Mouse (Mus musculus): Measurements from ENCODE around the gene Calr. TPM values are rescaled to one million over a fixed set of nuclear protein-coding genes. Genes with fewer than 3 reads are reported as not detected.
A peak's percentile ranks its signal among the peaks of the same experiment; 100 is the strongest.

Calr gene
- total RNA-seq (2021): 100 to 1,000 TPM; 365 to 441 TPM

DNA sequence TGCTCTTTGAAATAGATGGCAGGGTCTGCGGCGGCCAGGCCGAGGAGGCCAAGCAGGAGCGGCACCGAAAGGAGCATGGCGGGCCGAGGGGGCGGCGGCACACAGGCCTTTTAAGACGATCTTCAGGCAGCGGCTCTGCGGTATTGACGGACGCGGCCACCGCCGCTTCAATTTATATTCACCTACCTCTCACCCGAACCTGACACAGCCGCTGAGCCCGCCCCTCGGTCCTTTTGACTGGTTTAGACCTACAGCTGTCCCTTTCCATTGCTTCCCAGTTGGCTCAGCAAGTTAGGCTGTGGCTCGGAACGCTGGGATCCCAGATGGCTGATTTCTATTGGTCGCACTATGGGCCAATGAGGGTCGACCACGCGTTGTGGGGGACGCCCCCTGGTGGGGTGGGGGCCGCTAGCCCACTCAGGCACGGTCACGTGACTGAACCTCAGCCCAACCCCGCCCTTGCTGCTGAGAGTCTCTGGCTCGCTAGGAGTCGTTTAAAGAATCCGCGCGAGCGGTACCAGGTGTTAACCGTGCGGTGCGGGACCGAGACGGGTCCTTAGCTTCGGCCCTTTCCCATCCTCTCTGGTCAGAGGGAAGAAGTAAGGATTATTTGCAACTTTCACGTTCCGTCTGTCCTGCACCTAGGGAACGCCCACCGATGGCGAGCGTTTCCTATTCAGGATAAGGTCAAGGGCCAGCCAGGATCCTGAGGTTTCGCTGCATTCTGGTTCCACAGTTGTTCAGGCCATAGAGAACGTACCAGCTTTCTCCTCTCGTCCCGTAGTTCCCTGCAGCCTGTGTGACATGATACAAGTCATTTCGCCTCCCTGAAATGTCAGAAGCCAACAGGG, at the start of gene Calr:
TSS of gene Calr (minus strand) at position 213 of the 851 bp plus-strand sequence.
- intact Hi-C loops (cut with DNase I): loop anchor here (5.0 kb wide), 1 partner anchor 1240 kb away; the partner anchor contains the start of genes Dnajb1 and Tecr
- peak; percentile 100 for DNase-seq (ENCODE audit: low spot score)

DNA sequence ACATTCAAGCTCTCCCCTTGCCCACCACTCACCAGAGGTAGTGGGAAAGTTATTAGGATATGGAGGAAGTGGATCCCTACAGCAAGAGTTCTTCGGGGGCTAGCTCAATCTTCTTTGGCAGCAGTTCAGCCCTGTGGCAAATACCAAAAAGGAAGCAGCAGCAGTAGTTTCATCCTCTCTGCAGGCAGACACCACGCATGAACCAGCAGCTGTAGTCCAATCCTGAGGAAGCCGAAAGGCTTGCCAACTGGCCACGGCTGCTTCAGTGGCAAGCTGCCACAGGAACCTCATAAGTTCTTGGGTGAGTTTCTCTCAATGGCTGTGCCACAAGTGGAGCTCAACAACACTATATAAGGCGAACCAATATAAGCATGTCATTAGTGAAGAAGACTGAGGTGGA, 49.2 kb upstream of the Calr start:
- intact Hi-C loops (cut with DNase I): no loop called here
- DNase-seq (ENCODE audit: low spot score): no peak

GRCm38 (mm10) chr8:84893709-84894134, 47.0 kb upstream of the Calr start, which contains the start of gene Gcdh:
Gene Gcdh (minus strand): TSS chr8:84893921.
- intact Hi-C loops (cut with DNase I): loop anchor here (5.0 kb wide), 1 partner anchor 36 kb away; the partner anchor contains the start of gene Farsa
- peak; percentile 90 for DNase-seq (ENCODE audit: low spot score)

GRCm38 (mm10) chr8:84892993-84893708, 46.4 kb upstream of the Calr start:
- intact Hi-C loops (cut with DNase I): loop anchor here (5.0 kb wide), 1 partner anchor 36 kb away; the partner anchor contains the start of gene Farsa
- DNase-seq (ENCODE audit: low spot score): no peak

- intact Hi-C loops (cut with DNase I): no loop called here
- DNase-seq (ENCODE audit: low spot score): no peak
Measured at GRCm38 (mm10) chr8:84889141-84889540, 42.4 kb upstream of the Calr start.

GRCm38 (mm10) chr8:84888280-84888679, 41.5 kb upstream of the Calr start:
- DNase-seq (ENCODE audit: low spot score): no peak
- intact Hi-C loops (cut with DNase I): no loop called here

GRCm38 (mm10) chr8:84884728-84885127, 38.0 kb upstream of the Calr start:
- intact Hi-C loops (cut with DNase I): no loop called here
- DNase-seq (ENCODE audit: low spot score): no peak

DNA sequence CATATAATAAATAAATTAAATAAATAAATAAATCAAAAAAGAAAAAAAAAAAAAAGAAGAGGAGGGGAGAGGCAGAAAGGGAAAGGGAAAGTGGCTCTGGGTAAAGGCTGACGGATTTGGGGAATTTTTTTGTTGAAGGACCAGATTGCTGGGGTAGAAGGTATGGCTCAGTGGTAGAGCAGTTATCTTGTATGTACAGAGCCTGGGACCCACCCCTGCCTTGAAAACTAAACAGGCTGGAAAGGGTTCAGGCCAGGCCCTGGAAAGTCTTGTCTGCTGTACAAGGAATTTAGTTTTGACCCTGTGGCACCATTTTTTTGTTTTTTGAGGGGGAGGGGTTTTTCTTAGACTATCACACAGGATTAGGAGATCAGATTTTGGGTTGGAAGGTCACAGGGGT, 32.2 kb upstream of the Calr start:
- intact Hi-C loops (cut with DNase I): no loop called here
- no peak for DNase-seq (ENCODE audit: low spot score)

- intact Hi-C loops (cut with DNase I): no loop called here
- no peak for DNase-seq (ENCODE audit: low spot score)
Measured at GRCm38 (mm10) chr8:84877297-84878035, 30.7 kb upstream of the Calr start.

DNA sequence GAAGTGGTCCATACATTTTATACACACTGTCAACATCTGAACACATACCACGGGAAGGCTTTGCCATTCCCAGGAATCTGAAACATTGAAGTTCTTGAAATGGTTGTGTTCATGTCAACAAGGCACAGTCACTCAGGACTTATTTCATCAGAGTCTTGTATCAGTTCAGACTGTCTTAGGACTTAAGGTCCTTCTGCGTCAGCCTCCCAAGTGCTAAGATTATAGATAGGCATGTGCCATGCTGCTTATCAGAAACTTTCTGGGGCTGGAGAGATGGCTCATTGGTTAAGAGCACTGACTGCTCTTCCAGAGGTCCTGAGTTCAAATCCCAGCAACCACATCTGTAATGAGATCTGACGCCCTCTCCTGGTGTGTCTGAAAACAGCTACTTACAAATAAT, 27.6 kb upstream of the Calr start:
- intact Hi-C loops (cut with DNase I): no loop called here
- no peak for DNase-seq (ENCODE audit: low spot score)

GRCm38 (mm10) chr8:84873016-84873415, 26.3 kb upstream of the Calr start:
- intact Hi-C loops (cut with DNase I): no loop called here
- no peak for DNase-seq (ENCODE audit: low spot score)

DNA sequence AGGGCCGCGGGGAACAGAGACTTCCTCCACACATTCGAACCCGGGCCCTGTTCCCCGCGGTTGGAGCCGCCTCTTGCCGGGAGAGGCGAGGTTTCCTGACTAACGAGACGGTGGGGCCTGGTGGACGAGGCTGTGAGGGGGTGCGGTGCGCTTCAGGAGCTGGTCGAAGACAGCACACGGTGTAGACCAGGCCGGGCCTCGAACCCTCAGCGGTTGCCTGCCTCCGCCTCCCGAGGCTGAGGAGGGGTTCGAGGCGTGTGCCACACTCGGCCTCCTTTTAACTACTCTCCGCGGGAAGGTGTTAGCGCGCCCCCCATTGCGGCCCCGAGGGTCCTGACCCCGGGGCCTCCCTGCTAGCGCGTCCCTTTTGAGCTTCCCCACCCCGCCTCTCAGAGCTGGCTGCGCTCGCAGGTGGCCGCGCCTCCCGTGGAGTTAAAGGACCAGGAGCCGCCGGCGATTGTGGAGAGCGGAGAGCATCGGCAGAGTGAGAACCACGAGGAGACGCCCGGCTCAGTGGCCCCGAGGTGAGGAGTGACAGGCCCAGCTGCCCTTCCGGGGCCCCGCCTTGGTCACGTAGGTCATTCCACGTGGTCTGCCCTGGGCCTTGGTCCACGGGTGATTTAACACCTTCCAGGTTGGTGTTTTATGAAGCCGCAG, 25.7 kb upstream of the Calr start:
- DNase-seq (ENCODE audit: low spot score): no peak
- intact Hi-C loops (cut with DNase I): no loop called here

DNA sequence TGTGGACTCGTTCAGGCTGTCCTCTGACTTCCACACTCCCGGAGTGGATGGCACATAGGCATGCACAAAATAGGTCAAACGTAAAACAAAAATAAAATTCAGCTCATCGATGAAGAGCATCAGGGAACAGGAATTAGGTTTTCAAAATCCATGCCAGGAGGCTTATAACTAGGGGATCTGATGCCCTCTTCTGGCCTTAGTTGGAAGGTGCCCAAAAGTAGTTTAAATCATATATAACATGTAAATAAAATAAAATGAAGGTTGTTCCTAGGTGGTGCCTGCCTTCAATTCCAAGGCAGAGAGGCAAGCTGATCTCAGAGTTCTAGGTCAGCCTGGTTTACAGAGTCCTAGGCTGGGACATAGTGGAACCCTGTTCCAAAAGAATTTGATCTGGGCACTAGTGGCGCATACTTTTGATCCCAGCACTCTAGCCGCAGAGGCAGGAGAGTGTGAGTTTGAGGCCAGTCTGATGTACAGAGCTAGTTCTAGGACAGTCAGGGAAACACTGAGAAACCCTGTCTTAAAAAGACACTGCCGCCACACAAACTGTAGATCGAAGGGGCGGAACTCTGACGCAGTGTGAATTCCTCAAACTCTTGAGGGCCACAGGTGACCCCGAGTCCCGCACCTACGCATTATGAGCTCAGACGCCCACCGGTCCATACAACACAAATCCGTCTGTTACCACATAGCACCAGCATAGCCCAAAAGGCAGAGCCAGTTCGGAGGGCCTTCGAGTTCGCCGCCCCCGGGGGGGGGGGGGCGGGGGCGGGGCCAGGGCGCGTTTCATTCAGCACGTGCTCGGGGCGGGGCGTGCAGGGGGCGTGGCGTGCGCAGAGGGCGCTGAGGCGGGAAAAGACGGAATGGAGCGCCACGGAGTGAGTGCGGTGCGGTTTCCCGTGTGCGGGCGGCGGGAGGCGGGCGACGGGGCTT, 24.9 kb upstream of the Calr start, which contains the start of gene Syce2:
TSS of gene Syce2 (plus strand) at position 736 of the 933 bp plus-strand sequence.
- intact Hi-C loops (cut with DNase I): no loop called here
- peak; percentile 26 for DNase-seq (ENCODE audit: low spot score)

DNA sequence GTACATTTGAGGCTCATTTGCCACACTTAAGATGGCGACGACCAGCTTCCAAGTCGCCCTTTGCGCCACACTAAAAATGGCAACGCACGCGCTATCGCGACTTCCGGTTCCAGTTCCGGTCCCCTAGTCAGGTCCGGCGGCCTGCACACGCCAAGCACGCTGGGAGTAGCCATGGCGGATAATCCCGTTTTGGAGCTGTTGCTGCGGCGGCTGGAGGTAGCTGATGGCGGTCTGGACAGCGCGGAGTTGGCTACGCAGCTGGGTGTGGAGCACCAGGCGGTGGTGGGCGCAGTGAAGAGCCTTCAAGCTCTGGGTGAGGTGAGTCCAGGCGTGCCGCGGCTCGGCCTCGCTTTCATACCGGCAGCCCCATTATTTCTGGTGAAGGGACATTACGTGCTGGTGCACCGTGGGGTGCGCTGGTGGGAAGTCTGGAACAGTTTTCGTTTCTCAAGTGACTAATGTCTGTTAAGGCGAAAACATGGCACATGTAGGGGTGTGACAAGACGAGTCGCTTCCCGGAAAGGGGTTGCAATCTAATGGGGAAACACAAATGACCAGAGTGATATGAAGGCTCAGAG, 10.2 kb upstream of the Calr start, which contains the start of gene Farsa:
TSS of gene Farsa (plus strand) at position 126 of the 578 bp plus-strand sequence.
- intact Hi-C loops (cut with DNase I): loop anchor here (2.0 to 5.0 kb wide), 2 partner anchors 35 to 46 kb away; partner anchors contain the start of gene Gcdh
- DNase-seq (ENCODE audit: low spot score): peak; percentile 85

GRCm38 (mm10) chr8:84856434-84856833, 9.7 kb upstream of the Calr start:
- intact Hi-C loops (cut with DNase I): loop anchor here (2.0 to 5.0 kb wide), 2 partner anchors 36 to 46 kb away; partner anchors contain the start of gene Gcdh
- no peak for DNase-seq (ENCODE audit: low spot score)

GRCm38 (mm10) chr8:84847684-84848435, 1.1 kb upstream of the Calr start:
- intact Hi-C loops (cut with DNase I): loop anchor here (5.0 kb wide), 1 partner anchor 1241 kb away; the partner anchor contains the start of genes Dnajb1 and Tecr
- DNase-seq (ENCODE audit: low spot score): no peak
